Mouse (Mus musculus) intestine, embryonic 14.5 days (tissue): ENCODE measurements at regions not wholly inside any gene's neighbourhood (a gene's known extent, or its start where the extent isn't known, plus 50 kb on each side); places are given as distances from the start of the nearest gene placed in this dataset.

Experiments
- ATAC-seq: fragments of 200-750 bp; cut with Nextera tagmentation; replicated peaks from 2 replicates; pipeline ENCODE4 v1.8.0; 2017; ENCODE audit warnings: low read depth, moderate number of reproducible peaks, moderate TSS enrichment, moderate library complexity; ENCODE audit not compliant: low FRiP score, low TSS enrichment
- DNase-seq: peaks from one replicate; pipeline ENCODE4 v3.0.0-alpha.2; 2018; ENCODE audit warnings: low spot score
- H3K27ac ChIP-seq: fragments of 300-500 bp; sonication (generic); 2 replicates; pipeline ENCODE4 v1.5.1; 2014; ENCODE audit warnings: low read depth, mild to moderate bottlenecking, control low read depth
- H3K27me3 ChIP-seq: fragments of 300-500 bp; sonication (generic); replicated peaks from 2 replicates; pipeline ENCODE4 v1.6.1; 2014; ENCODE audit warnings: low read length, control low read depth; ENCODE audit not compliant: control insufficient read depth, insufficient read depth
- H3K36me3 ChIP-seq: fragments of 300-500 bp; sonication (generic); 2 replicates; pipeline ENCODE4 v1.6.1; 2014; ENCODE audit warnings: low read length, control low read depth; ENCODE audit not compliant: control insufficient read depth, insufficient read depth
- H3K4me1 ChIP-seq: fragments of 300-500 bp; sonication (generic); replicated peaks from 2 replicates; pipeline ENCODE4 v1.6.1; 2014; ENCODE audit warnings: low read length, control low read depth, mixed read lengths; ENCODE audit not compliant: control insufficient read depth, insufficient read depth
- H3K4me2 ChIP-seq: fragments of 300-500 bp; sonication (generic); 2 replicates; pipeline ENCODE4 v1.6.1; 2014; ENCODE audit warnings: low read length
- H3K4me3 ChIP-seq: fragments of 300-500 bp; sonication (generic); 2 replicates; pipeline ENCODE4 v1.5.1; 2014; ENCODE audit warnings: low read depth, low read length, control low read depth, mixed read lengths
- H3K9ac ChIP-seq: fragments of 300-500 bp; sonication (generic); 2 replicates; pipeline ENCODE4 v1.6.1; 2014; ENCODE audit warnings: mild to moderate bottlenecking, low read length
- H3K9me3 ChIP-seq: fragments of 300-500 bp; sonication (generic); 2 replicates; pipeline ENCODE4 v1.6.1; 2016; ENCODE audit warnings: low read length, control low read depth; ENCODE audit not compliant: control insufficient read depth
- WGBS: fragments of 180-500 bp; shearing (Covaris S2); extraction: QIAGEN DNeasy Blood & Tissue Kit; methylation state at CpG from one replicate; pipeline ENCODE4 v1.1.7; 2014; 5-methylcytosine and 5-hydroxymethylcytosine counted together

DNA sequence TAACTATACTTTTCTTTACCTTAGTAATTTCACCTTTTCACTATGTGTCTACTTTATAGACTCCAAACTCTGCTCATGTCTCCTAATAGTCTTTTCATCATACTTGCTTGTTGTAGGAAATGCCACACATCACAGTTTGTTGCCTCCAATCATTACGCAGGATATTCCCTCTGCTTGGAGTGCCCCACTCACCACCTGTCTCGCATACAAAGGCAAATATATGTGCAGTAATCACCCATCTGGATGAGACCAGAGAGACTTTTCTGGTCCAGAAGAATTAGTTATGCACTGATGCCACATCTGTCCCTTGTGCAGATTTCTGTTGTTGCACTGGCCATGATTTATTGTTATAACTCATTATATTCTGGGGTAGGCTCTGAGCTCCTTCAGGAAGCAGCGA lies 293.9 kb upstream of the Alcam start:
- no peak overlapping the region for H3K4me2 ChIP-seq
- H3K9ac ChIP-seq = no peak overlapping the region
- H3K36me3 ChIP-seq = no peaks in the 10 kb centered on the region
- DNase-seq (no peak), ATAC-seq (no peak)
- no peaks in the 10 kb centered on the region for H3K9me3 ChIP-seq
- WGBS = 91% methylated on average over 3 of the region's 3 CpGs
- no peak overlapping the region for H3K4me3 ChIP-seq
- H3K27me3 ChIP-seq = no peaks in the 10 kb centered on the region
- no peak overlapping the region for H3K27ac ChIP-seq
- no peaks in the 10 kb centered on the region for H3K4me1 ChIP-seq

DNA sequence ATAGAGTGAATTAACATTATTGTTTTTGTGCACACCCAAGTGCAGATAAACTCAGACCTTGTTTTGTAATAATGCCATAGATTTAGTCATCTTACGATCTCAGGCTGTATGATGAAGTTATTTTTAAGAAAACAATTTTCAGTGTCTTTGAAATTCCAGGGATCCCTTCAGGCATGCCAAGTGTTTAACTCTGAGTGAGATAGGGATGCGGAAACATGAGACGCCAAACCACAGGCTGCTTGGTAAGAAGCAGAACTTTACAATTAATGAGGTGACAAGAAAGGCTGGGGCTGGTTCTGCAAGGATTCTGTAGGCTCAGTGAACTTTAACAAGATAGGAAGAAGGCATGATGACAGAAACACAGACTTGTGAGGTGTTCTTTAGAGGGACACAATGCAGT lies 292.3 kb upstream of the Alcam start:
- WGBS = 43% methylated on average over 3 of the region's 3 CpGs
- Histone ChIP-seq H3K9me3 (no peaks in the 10 kb centered on the region), H3K27me3 (no peaks in the 10 kb centered on the region), H3K27ac (no peak overlapping the region), H3K9ac (no peak overlapping the region), H3K4me3 (no peak overlapping the region), H3K4me2 (no peak overlapping the region), H3K4me1 (no peaks in the 10 kb centered on the region), H3K36me3 (no peaks in the 10 kb centered on the region)
- DNase-seq (no peak), ATAC-seq (no peak)

DNA sequence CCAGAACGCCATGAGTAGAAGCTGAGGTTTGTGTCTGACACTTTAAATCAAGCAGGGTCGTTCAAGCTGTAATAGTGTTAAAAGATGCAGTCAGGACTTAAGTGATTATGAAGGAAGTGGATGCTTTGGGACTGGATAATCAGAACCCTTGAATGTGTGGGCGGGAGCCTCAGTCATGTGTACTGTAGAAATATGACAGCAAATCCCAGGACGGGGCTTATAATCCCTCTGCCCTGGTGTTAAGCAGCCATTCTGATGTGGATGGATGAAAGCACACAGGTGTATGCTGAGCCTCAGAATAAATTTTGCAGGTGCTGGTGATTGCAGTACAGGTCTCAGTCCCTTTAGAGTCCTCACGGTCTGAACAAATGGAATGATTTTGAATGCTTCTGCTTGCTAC lies 290.8 kb upstream of the Alcam start:
- Histone ChIP-seq H3K4me2 (no peak overlapping the region), H3K36me3 (no peaks in the 10 kb centered on the region), H3K4me3 (no peak overlapping the region), H3K9ac (no peak overlapping the region), H3K4me1 (no peaks in the 10 kb centered on the region), H3K27me3 (no peaks in the 10 kb centered on the region), H3K9me3 (no peaks in the 10 kb centered on the region), H3K27ac (no peak overlapping the region)
- no peak for ATAC-seq
- WGBS = 76% methylated on average over 5 of the region's 5 CpGs
- DNase-seq = no peak

DNA sequence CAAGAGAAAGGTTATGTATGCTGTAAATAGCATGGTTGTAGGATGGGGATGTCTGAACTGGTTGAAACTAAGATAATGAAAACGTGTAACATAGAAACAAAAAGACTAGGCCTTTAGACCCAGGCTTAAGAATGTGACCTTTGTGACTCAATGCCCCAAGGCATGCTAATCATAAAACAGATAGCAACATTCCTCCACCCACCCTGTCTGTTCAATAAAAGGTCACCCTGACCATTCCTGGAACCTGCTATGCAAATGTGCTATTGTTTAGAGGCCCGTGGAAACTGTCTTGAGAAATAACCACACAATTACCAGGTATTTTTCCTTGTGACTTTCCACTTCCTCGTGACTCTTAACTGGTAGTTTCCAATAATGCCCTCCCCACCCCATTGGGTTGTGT lies 288.3 kb upstream of the Alcam start:
- H3K4me1 ChIP-seq = no peaks in the 10 kb centered on the region
- H3K4me2 ChIP-seq = no peak overlapping the region
- no peak overlapping the region for H3K27ac ChIP-seq
- 71% methylated on average over 3 of the region's 3 CpGs for WGBS
- ATAC-seq (no peak), DNase-seq (no peak)
- H3K9ac ChIP-seq = no peak overlapping the region
- no peaks in the 10 kb centered on the region for H3K36me3 ChIP-seq
- H3K27me3 ChIP-seq = no peaks in the 10 kb centered on the region
- no peak overlapping the region for H3K4me3 ChIP-seq
- H3K9me3 ChIP-seq = no peaks in the 10 kb centered on the region

DNA sequence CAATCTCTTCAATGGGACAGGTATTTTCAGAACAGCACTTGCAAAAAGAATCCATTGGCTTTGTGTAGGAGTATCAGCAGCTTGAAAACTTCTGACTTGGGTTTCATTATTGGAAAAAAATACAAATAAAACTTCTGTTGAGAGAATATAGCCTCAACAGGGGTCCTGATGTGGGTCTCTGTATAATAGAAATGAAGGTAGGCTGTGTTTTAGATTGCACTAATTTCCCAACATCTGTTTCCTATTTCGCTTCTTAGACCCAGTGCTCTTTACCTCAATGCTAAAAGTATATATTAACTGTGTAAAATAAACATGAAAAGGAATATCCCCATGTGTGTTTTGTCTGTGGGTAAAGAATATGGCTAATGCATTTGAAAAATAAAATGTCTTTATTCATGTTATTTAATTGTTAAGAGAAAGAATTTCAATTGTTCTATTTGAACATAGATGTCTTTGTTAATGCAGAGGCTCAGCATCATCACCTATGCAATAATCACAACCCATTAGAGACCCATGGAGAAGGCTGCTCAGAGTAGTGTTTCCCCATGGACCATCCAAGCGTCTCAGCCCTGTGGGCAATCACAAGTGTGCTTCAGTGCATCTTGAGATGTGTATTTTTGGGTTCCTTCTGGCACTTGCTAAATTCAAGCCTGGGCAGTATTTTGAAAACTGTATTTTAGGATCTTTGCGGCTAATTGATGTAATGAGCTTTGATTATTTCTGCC lies 272.4 kb upstream of the Alcam start:
- 88% methylated on average over 3 of the region's 3 CpGs for WGBS
- no peaks in the 10 kb centered on the region for H3K27me3 ChIP-seq
- no peak overlapping the region for H3K4me2 ChIP-seq
- no peak for ATAC-seq
- no peaks in the 10 kb centered on the region for H3K36me3 ChIP-seq
- H3K9ac ChIP-seq = no peak overlapping the region
- no peak overlapping the region for H3K4me3 ChIP-seq
- H3K9me3 ChIP-seq = no peaks in the 10 kb centered on the region
- no peaks in the 10 kb centered on the region for H3K4me1 ChIP-seq
- DNase-seq = no peak
- no peak overlapping the region for H3K27ac ChIP-seq

DNA sequence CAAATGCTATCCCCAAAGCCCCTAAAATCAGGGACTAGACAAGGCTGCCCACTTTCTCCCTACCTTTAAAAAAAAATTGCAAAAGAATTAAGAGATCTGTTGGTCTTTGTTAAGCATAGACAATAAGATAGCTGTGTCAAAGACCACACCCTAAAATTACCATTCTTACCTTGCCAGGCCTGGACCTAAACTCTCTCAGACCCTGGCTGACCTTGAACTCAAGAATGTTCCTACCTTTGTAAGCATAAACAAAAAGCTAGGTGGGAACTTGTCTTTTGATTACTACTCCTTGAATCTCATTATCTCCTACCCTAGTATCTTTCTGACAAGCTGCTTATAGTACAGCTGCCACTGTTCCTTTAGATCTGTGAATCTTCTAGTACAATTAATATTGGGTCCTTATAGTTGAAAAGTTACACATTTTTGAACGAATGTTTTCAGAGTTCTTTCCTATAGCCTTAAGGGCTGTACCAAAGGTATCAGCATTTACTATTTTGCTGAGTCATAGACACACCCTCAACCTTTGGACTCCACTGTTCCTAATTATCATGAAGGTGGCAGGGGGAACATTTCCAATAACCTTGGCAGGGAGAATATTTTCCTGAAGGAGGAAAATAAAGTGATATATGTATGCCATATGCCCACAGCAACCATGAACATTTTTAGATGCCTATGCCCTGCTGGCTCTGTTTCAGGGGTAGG lies 264.5 kb upstream of the Alcam start:
- 77% methylated on average over 1 of the region's 1 CpGs for WGBS
- no peak overlapping the region for H3K27ac ChIP-seq
- no peak overlapping the region for H3K9ac ChIP-seq
- no peak for ATAC-seq
- no peak for DNase-seq
- H3K4me1 ChIP-seq = no peaks in the 10 kb centered on the region
- H3K4me3 ChIP-seq = no peak overlapping the region
- H3K36me3 ChIP-seq = no peaks in the 10 kb centered on the region
- no peaks in the 10 kb centered on the region for H3K9me3 ChIP-seq
- H3K4me2 ChIP-seq = no peak overlapping the region
- no peaks in the 10 kb centered on the region for H3K27me3 ChIP-seq

DNA sequence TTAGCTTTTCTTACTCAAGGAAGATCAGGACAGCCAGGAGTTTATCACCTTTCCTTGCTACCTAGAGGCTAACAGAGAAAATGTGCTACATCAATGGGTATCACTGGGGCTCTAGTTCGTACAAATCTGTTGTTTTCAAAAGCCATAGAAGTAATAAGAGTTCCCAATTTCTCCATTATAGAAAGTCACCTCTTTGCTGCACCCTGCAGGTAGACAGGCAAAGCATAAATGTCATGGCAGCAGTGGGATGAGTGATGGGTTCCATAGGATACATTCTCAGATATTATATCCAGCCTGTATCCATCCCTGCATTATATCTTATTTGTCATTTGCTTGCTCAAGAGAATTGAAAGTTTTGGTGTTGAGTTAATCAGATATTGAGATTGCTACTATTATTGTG lies 236.4 kb upstream of the Alcam start:
- Histone ChIP-seq H3K27ac (no peak overlapping the region), H3K9me3 (no peaks in the 10 kb centered on the region), H3K4me2 (no peak overlapping the region), H3K4me3 (no peak overlapping the region), H3K9ac (no peak overlapping the region), H3K27me3 (no peaks in the 10 kb centered on the region), H3K4me1 (no peaks in the 10 kb centered on the region), H3K36me3 (no peaks in the 10 kb centered on the region)
- ATAC-seq (no peak), DNase-seq (no peak)
- 72% methylated on average over 1 of the region's 1 CpGs for whole genome bisulfite sequencing

DNA sequence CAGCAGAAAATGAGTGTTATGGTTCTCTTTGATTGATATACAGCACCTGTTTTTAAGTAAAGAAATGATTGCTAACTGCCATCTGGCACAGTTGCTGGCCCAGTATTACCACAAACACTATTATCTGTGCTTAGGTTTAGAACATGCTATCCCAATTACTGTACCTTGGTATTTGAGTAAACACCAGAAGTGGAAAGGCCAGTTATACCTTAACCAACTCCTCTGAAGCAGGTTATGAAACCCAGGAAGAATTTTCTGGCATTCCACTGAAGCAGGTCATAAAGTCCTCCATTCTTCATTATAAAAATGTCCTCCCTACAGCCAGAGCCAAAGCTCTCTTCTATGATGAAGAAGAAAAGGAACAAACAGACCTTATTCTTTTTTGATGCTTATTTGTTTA lies 201.0 kb upstream of the Alcam start:
- Histone ChIP-seq H3K4me3 (no peak overlapping the region), H3K9me3 (no peaks in the 10 kb centered on the region), H3K27ac (no peak overlapping the region), H3K4me2 (no peak overlapping the region), H3K9ac (no peak overlapping the region), H3K36me3 (no peaks in the 10 kb centered on the region), H3K4me1 (no peaks in the 10 kb centered on the region), H3K27me3 (no peaks in the 10 kb centered on the region)
- DNase-seq (no peak), ATAC-seq (no peak)
